Mouse (Mus musculus): ENCODE data around the gene Ppp3ca. TPM values are rescaled to one million over a fixed set of nuclear protein-coding genes. Genes with fewer than 3 reads are reported as not detected.

Ppp3ca gene
- polyA plus RNA-seq, 1 experiment: 24.3 TPM

DNA sequence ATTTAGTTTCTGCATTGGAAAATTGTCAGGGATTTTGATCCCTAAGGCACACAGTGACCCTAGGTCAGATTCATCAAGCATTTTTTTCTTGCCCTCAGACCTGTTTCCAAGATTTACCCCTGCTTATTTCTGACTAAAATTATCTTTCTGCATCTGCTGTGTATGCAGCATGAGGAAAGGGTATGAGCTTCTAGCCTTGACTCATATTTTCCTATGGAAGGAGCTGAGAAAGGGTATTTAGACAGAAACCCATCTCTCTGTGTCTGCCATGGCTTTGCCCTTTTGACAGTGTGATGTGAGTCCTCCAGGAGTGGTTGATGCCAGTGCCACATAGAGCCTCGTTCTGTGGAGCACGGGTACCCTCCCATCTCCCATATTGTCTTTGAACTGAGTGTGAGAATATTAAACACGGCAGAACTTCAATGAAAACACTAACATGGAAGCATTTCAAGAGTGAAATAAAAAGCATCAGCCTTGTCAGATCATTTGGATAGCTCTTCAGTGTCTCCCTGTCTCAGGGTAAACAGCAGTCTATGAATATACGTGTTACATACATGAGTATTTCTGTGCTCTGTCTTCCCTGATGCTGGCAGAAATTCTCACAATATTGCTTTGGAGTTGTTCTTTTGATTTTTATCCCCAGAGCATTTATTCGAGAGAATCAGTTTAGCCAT, 311.1 kb downstream of the Ppp3ca start:
- Histone ChIP-seq H3K36me3 (ENCODE audit: control insufficient read depth, insufficient read depth, low read length) (no peaks in the 10 kb centered on the region), H3K4me1 (ENCODE audit: control insufficient read depth, insufficient read depth, low read length) (no peaks in the 10 kb centered on the region), H3K27me3 (ENCODE audit: control insufficient read depth, insufficient read depth, low read length) (no peaks in the 10 kb centered on the region), H3K27ac (ENCODE audit: control insufficient read depth, insufficient read depth, low read depth, low read length) (no peak overlapping the region), H3K4me3 (ENCODE audit: control insufficient read depth, low read depth, low read length) (no peak overlapping the region)
- no peak for TF ChIP-seq CTCF (IDR thresholded peaks at IDR 0.05; ENCODE audit: control insufficient read depth, insufficient read depth, insufficient replicate concordance, low read depth, low read length)
- no peak for TF ChIP-seq POLR2A (IDR thresholded peaks at IDR 0.05; ENCODE audit: control insufficient read depth, low read depth, low read length)

DNA sequence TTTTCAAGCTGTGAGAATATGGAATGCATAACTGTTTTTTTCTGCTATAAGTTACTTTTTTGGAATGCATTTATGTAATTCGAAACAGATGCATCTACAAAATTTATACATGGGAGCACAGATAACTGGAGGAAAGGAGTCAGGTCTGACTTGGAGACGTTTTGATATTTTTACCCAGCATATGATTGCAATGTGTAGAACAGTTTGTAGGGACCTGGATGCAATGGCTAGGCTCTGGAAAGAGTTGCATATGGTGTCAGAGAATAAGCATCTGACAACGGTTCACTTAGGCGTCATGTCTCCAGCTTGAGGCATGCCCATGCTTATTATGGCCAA, 311.6 kb downstream of the Ppp3ca start:
- Histone ChIP-seq H3K4me3 (ENCODE audit: control insufficient read depth, low read depth, low read length) (no peak overlapping the region), H3K36me3 (ENCODE audit: control insufficient read depth, insufficient read depth, low read length) (no peaks in the 10 kb centered on the region), H3K27me3 (ENCODE audit: control insufficient read depth, insufficient read depth, low read length) (no peaks in the 10 kb centered on the region), H3K4me1 (ENCODE audit: control insufficient read depth, insufficient read depth, low read length) (no peaks in the 10 kb centered on the region), H3K27ac (ENCODE audit: control insufficient read depth, insufficient read depth, low read depth, low read length) (no peak overlapping the region)
- TF ChIP-seq POLR2A (IDR thresholded peaks at IDR 0.05; ENCODE audit: control insufficient read depth, low read depth, low read length): no peak
- no peak for TF ChIP-seq CTCF (IDR thresholded peaks at IDR 0.05; ENCODE audit: control insufficient read depth, insufficient read depth, insufficient replicate concordance, low read depth, low read length)

DNA sequence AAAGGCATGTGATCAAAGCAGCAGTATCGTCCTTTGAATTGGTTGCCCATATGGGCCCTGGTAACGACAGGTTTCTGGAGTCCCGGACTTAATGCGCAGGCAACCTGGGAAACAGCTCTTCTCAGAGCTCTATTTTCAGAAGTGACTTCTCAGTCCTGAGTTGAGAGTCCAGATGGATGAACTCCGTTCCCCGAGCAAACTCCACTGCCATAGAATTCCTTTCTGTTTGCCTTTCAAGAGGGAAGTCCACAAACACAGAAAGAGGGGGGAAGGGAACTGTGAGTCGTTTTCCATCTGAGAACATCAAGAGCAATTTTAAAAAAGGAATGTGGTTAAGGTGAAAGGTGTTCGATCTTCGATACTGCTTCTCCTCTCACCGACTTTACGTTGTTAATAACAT, 312.1 kb downstream of the Ppp3ca start:
- Histone ChIP-seq H3K36me3 (ENCODE audit: control insufficient read depth, insufficient read depth, low read length) (no peaks in the 10 kb centered on the region), H3K27me3 (ENCODE audit: control insufficient read depth, insufficient read depth, low read length) (no peaks in the 10 kb centered on the region), H3K27ac (ENCODE audit: control insufficient read depth, insufficient read depth, low read depth, low read length) (no peak overlapping the region), H3K4me3 (ENCODE audit: control insufficient read depth, low read depth, low read length) (no peak overlapping the region), H3K4me1 (ENCODE audit: control insufficient read depth, insufficient read depth, low read length) (no peaks in the 10 kb centered on the region)
- no peak for TF ChIP-seq POLR2A (IDR thresholded peaks at IDR 0.05; ENCODE audit: control insufficient read depth, low read depth, low read length)
- TF ChIP-seq CTCF (IDR thresholded peaks at IDR 0.05; ENCODE audit: control insufficient read depth, insufficient read depth, insufficient replicate concordance, low read depth, low read length): no peak

DNA sequence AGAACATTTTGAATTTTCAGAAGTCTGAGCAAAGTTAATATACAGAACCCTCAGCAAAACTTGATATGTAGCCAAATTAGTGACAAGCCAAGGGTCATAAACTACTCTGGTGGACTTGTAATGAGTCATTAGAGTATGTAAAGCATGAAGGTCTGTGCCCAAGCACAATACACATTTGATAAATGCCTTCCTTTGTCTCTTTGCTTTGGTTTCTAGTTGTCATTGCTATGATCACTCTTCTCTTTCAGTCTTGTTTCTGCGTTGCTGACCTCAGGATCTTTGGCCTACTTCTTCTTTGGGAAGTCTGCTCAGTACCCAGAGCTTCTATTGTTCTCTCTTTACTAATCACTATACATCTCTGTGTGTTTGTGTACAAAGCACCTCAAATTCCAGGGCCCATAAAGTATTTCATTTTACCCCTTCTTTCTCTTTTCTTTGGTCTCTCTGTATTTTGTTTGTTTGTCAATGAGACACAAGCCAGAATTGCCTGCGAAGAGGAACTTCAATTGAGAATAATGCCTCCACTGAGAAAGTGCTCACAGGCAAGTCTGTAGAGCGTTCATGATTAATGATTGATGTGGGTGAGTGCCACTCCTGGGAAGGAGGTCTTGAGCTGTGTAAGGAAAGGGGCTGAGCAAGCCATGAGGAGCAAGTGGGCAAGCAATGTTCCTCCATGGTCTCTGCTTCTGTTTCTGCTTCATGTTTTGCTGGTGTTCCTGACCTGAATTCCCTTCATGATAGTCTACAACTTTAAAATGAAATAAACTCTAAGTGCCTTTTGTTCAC, 316.4 kb downstream of the Ppp3ca start:
- Histone ChIP-seq H3K36me3 (ENCODE audit: control insufficient read depth, insufficient read depth, low read length) (no peaks in the 10 kb centered on the region), H3K27ac (ENCODE audit: control insufficient read depth, insufficient read depth, low read depth, low read length) (no peak overlapping the region)
- TF ChIP-seq POLR2A (IDR thresholded peaks at IDR 0.05; ENCODE audit: control insufficient read depth, low read depth, low read length) (no peak), CTCF (IDR thresholded peaks at IDR 0.05; ENCODE audit: control insufficient read depth, insufficient read depth, insufficient replicate concordance, low read depth, low read length) (no peak)

More for the DNA sequence above, 316.4 kb downstream of the Ppp3ca start:
- H3K4me3 ChIP-seq (ENCODE audit: control insufficient read depth, low read depth, low read length): no peak overlapping the region
- no peaks in the 10 kb centered on the region for H3K27me3 ChIP-seq (ENCODE audit: control insufficient read depth, insufficient read depth, low read length)
- H3K4me1 ChIP-seq (ENCODE audit: control insufficient read depth, insufficient read depth, low read length): no peaks in the 10 kb centered on the region
